Mouse (Mus musculus) left cerebral cortex, adult 2 months (tissue): ENCODE data around the gene Cd27. TPM values are rescaled to one million over a fixed set of nuclear protein-coding genes. Genes with fewer than 3 reads are reported as not detected.

Experiments
- DNase-seq, 2 experiments: peaks; one replicate each; pipeline ENCODE4 v3.0.0; 2021 to 2022; ENCODE audit warnings: low spot score in 2 of 2, mixed read lengths in 1 of 2; ENCODE audit errors: extremely low spot score in 1 of 2
- H3K27ac ChIP-seq: fragments of 200-600 bp; 2 replicates; pipeline ENCODE4 v1.8.1; 2022
- H3K4me3 ChIP-seq: fragments of 200-600 bp; 2 replicates; pipeline ENCODE4 v1.8.1; 2022
- CTCF ChIP-seq: fragments of 200-600 bp; IDR thresholded peaks from 2 replicates; pipeline ENCODE4 v1.8.1; 2022; ENCODE audit warnings: antibody characterized with exemption, mild to moderate bottlenecking, moderate library complexity
- intact Hi-C: fragments of 180-260 bp; cut with DNase I; formaldehyde crosslinking; loops from one replicate; pipeline ENCODE4 v1.15.1; 2025
- total RNA-seq, 2 experiments: library from RNA; stranded (reverse); gene quantifications; 2 replicates each; pipeline ENCODE4 v1.2.3; 2021

Cd27 gene
- total RNA-seq, 2 experiments from 2014 or later = not detected

GRCm38 (mm10) chr6:125240617-125241016 lies 3.8 kb upstream of the Cd27 start:
- TF ChIP-seq CTCF = no peak
- no peak overlapping the region for H3K4me3 ChIP-seq
- intact Hi-C loops = no loop called here
- DNase-seq = no peak
- no peak overlapping the region for H3K27ac ChIP-seq

- TF ChIP-seq CTCF = no peak
- H3K4me3 ChIP-seq = no peak overlapping the region
- no peak for DNase-seq
- H3K27ac ChIP-seq = no peak overlapping the region
- intact Hi-C loops = no loop called here
Observed at GRCm38 (mm10) chr6:125239547-125239946, 2.7 kb upstream of the Cd27 start.

GRCm38 (mm10) chr6:125238396-125238795 lies 1.6 kb upstream of the Cd27 start:
- Histone ChIP-seq H3K27ac (no peak overlapping the region), H3K4me3 (no peak overlapping the region)
- intact Hi-C loops = no loop called here
- DNase-seq = no peak
- no peak for TF ChIP-seq CTCF

- intact Hi-C loops = no loop called here
- TF ChIP-seq CTCF = no peak
- H3K4me3 ChIP-seq = no peak overlapping the region
- DNase-seq = no peak
- no peak overlapping the region for H3K27ac ChIP-seq
Observed at GRCm38 (mm10) chr6:125237421-125237820, 611 bp upstream of the Cd27 start.

GRCm38 (mm10) chr6:125236341-125236740 lies 469 bp downstream of the Cd27 start:
- no peak for TF ChIP-seq CTCF
- Histone ChIP-seq H3K4me3 (no peak overlapping the region), H3K27ac (no peak overlapping the region)
- intact Hi-C loops = no loop called here
- no peak for DNase-seq

- DNase-seq = no peak
- no peak overlapping the region for H3K27ac ChIP-seq
- intact Hi-C loops = loop anchor here (5.0 kb wide), 1 partner anchor 33 kb away; no protein-coding TSS in a partner anchor
- TF ChIP-seq CTCF = no peak
- H3K4me3 ChIP-seq = no peak overlapping the region
Observed at GRCm38 (mm10) chr6:125234520-125234828, 2.3 kb downstream of the Cd27 start.

- TF ChIP-seq CTCF = no peak
- intact Hi-C loops = loop anchor here (5.0 kb wide), 1 partner anchor 33 kb away; no protein-coding TSS in a partner anchor
- H3K4me3 ChIP-seq = no peak overlapping the region
Observed at GRCm38 (mm10) chr6:125233816-125234519, 2.8 kb downstream of the Cd27 start.

GRCm38 (mm10) chr6:125232516-125232915 lies 4.3 kb downstream of the Cd27 start:
- intact Hi-C loops = loop anchor here (5.0 kb wide), 1 partner anchor 35 kb away; no protein-coding TSS in a partner anchor
- DNase-seq = no peak
- no peak for TF ChIP-seq CTCF
- Histone ChIP-seq H3K27ac (no peak overlapping the region), H3K4me3 (no peak overlapping the region)

More at GRCm38 (mm10) chr6:125233816-125234519, 2.8 kb downstream of the Cd27 start:
- DNase-seq = no peak
- H3K27ac ChIP-seq = no peak overlapping the region

GRCm38 (mm10) chr6:125232045-125232437 lies 4.8 kb downstream of the Cd27 start:
- DNase-seq = no peak
- Histone ChIP-seq H3K4me3 (peak overlapping the region; percentile 59), H3K27ac (peak overlapping the region; percentile 58)
- TF ChIP-seq CTCF = no peak
- intact Hi-C loops = loop anchor here (5.0 kb wide), 1 partner anchor 35 kb away; no protein-coding TSS in a partner anchor

GRCm38 (mm10) chr6:125231117-125232044 lies 5.4 kb downstream of the Cd27 start, which contains the start of gene Tapbpl:
TSS of gene Tapbpl (minus strand) at chr6:125231860.
- peak within 1 kb of the TSS; percentile 58 for H3K27ac ChIP-seq
- TF ChIP-seq CTCF = no peak
- peak within 1 kb of the TSS; percentile 59 for H3K4me3 ChIP-seq
- DNase-seq = peak in 1 of 2 experiments; percentile 37
- intact Hi-C loops = loop anchor here (5.0 kb wide), 1 partner anchor 36 kb away; no protein-coding TSS in a partner anchor

GRCm38 (mm10) chr6:125230571-125230970 lies 6.2 kb downstream of the Cd27 start:
- DNase-seq = no peak
- intact Hi-C loops = loop anchor here (5.0 kb wide), 1 partner anchor 37 kb away; no protein-coding TSS in a partner anchor
- Histone ChIP-seq H3K4me3 (no peak overlapping the region), H3K27ac (no peak overlapping the region)
- TF ChIP-seq CTCF = no peak
